Mouse (Mus musculus) G1E (cell line): Measurements from ENCODE around the gene Ski.

Experiments
- CTCF ChIP-seq: IDR thresholded peaks from 2 replicates; pipeline ENCODE4 v1.5.1; 2012; ENCODE audit warnings: low read depth, low read length, inconsistent platforms, mixed read lengths
- POLR2AphosphoS5 ChIP-seq: IDR thresholded peaks from 2 replicates; pipeline ENCODE4 v1.6.1; 2012; ENCODE audit warnings: low read depth, low read length, inconsistent platforms; ENCODE audit not compliant: insufficient replicate concordance

DNA sequence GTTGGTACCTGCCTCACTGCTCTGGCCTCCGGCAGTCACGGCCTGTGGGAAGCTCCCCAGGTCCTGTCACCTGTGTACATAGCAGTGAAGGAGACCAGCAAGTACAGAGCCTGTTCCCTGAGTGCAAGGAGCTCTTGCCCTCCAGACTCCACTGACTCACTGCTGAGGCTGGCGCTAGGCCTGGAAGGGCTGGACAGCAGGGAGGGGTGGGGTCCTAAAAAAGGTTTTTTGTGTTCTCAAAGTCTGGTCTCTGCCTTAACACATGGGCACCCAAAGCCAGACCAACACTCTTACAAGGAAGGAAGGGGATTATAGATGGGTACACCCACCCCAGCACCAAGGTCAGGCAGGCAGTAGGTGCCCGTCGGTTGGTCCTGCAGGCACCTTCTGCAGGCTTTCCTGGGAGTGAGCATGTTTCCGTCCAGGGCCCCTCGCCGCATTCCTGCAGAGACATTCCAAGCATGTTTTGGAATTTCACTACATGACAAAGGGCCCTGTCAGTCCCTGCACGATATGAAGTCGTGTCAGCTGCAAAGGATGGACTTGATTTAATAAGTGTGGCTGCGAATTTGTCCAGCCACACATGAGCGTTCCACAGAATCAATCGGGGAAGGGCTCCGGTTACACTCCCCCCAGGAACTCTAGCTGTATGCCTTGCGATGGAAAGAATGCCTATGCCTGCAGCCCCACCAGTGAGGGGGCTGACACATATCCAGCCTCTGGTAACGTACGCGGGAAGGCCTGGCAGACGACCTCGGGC lies 88.6 kb downstream of the Ski start:
- no peak for TF ChIP-seq CTCF
- TF ChIP-seq POLR2AphosphoS5: no peak
